Mouse (Mus musculus) bone marrow, adult 2 months (tissue): Measurements from ENCODE around the gene Spop.

ENCODE experiments used
- CTCF ChIP-seq: fragments of 200-500 bp; IDR thresholded peaks from 2 replicates; pipeline ENCODE4 v1.5.1; 2011; ENCODE audit warnings: low read length, control low read depth; ENCODE audit not compliant: control insufficient read depth, insufficient read depth
- POLR2A ChIP-seq: fragments of 200-500 bp; IDR thresholded peaks from 2 replicates; pipeline ENCODE4 v1.6.1; 2011; ENCODE audit warnings: low read depth, mild to moderate bottlenecking, control low read depth, low read length, borderline replicate concordance; ENCODE audit not compliant: control insufficient read depth

- TF ChIP-seq POLR2A: no peak
- TF ChIP-seq CTCF: no peak
Observed at GRCm38 (mm10) chr11:95446580-95447305, 32.9 kb downstream of the Spop start.
